Mouse (Mus musculus): ENCODE results near the gene Mef2c. TPM values are rescaled to one million over a fixed set of nuclear protein-coding genes. Genes with fewer than 3 reads are reported as not detected.

Gene Mef2c
- polyA plus RNA-seq (2012; rRNA removed): 22.5 and 23.6 TPM in 2 replicates

GRCm38 (mm10) chr13:83503919-83504318, at the start of gene Mef2c:
Gene Mef2c, plus strand, starts transcription at chr13:83504034.

Measured in central nervous system, embryonic 14 days (tissue).